Mouse (Mus musculus) lung, embryonic 14.5 days (tissue): ENCODE results near the gene Rhbdf1. TPM values are rescaled to one million over a fixed set of nuclear protein-coding genes. Genes with fewer than 3 reads are reported as not detected.
A peak's percentile ranks its signal among the peaks of the same experiment; 100 is the strongest.

ENCODE experiments used
- ATAC-seq: fragments of 200-750 bp; cut with Nextera tagmentation; 2 replicates; pipeline ENCODE4 v1.8.0; 2017; ENCODE audit warnings: mild to moderate bottlenecking, moderate TSS enrichment, moderate library complexity; ENCODE audit not compliant: insufficient read depth
- DNase-seq: peaks from one replicate; pipeline ENCODE4 v3.0.0-alpha.2; 2015
- H3K27ac ChIP-seq: fragments of 300-500 bp; sonication (generic); 2 replicates; pipeline ENCODE4 v1.5.1; 2014; ENCODE audit warnings: low read depth, mild to moderate bottlenecking, moderate library complexity
- H3K27me3 ChIP-seq: fragments of 300-500 bp; sonication (generic); 2 replicates; pipeline ENCODE4 v1.6.1; 2014; ENCODE audit warnings: low read length, control low read depth; ENCODE audit not compliant: insufficient read depth
- H3K36me3 ChIP-seq: fragments of 300-500 bp; sonication (generic); 2 replicates; pipeline ENCODE4 v1.6.1; 2014; ENCODE audit warnings: control low read depth; ENCODE audit not compliant: insufficient read depth
- H3K4me1 ChIP-seq: fragments of 300-500 bp; sonication (generic); 2 replicates; pipeline ENCODE4 v1.6.1; 2014; ENCODE audit warnings: antibody characterized with exemption, control low read depth; ENCODE audit not compliant: insufficient read depth
- H3K4me2 ChIP-seq: fragments of 300-500 bp; sonication (generic); 2 replicates; pipeline ENCODE4 v1.6.1; 2014; ENCODE audit warnings: mild to moderate bottlenecking
- H3K4me3 ChIP-seq: fragments of 300-500 bp; sonication (generic); 2 replicates; pipeline ENCODE4 v1.5.1; 2014; ENCODE audit warnings: low read depth, low read length
- H3K9ac ChIP-seq: fragments of 300-500 bp; sonication (generic); 2 replicates; pipeline ENCODE4 v1.6.1; 2014
- H3K9me3 ChIP-seq: fragments of 300-500 bp; sonication (generic); 2 replicates; pipeline ENCODE4 v1.6.1; 2016; ENCODE audit warnings: low read depth, low read length, control low read depth
- CTCF ChIP-seq: IDR thresholded peaks from 2 replicates; pipeline ENCODE4 v1.5.1; 2016; ENCODE audit warnings: antibody characterized with exemption, low read depth
- WGBS: fragments of 180-500 bp; shearing (Covaris S2); extraction: QIAGEN DNeasy Blood & Tissue Kit; methylation state at CpG from one replicate; pipeline ENCODE4 v1.1.7; 2014; 5-methylcytosine and 5-hydroxymethylcytosine counted together
- polyA plus RNA-seq: library from polyadenylated mRNA; unstranded; fragments of >200 nt; fragmentation: Nextera tagmentation; extraction: Ambion mirVana; gene quantifications from 2 replicates; pipeline ENCODE4 v1.2.1, GENCODE M21; 2014

The Rhbdf1 gene
- polyA plus RNA-seq, 1 experiment from 2014 or later: 63.9 TPM

DNA sequence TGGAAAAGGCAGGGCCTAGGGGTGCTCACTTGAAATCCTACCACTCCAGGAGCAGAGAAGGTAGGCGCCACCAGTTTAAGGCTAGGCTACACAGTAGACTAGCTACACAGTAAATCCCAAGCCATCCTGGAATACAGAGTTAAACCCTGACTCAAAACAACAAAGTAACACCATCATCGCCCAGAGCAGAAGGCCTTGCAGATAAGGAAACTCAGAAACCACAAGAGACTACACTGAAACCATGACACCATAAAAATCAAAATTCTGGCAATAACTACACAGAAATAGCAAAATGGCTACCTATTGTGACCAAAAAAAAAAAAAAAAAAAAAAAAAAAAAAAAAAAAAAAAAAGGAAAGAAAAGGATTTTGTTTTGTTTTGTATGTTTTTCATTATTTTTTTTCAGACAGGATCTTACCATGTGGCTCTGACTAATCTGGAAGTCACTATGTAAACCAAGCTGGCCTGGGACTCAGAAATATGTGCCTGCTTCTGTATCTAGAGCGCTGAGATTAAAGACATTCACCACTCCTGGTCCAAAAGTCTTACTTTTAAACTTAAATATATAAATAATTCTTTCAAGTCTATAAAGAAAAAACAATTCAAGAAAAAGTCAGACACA, 43.1 kb upstream of the Rhbdf1 start:
- Histone ChIP-seq H3K27me3 (no peaks in the 10 kb centered on the region), H3K9ac (no peak overlapping the region), H3K36me3 (peaks cover 21% of the 10 kb centered on the region), H3K4me3 (no peak overlapping the region), H3K27ac (no peak overlapping the region; the same call in 1 of the 2 replicates), H3K4me1 (no peaks in the 10 kb centered on the region), H3K4me2 (no peak overlapping the region), H3K9me3 (no peaks in the 10 kb centered on the region)
- DNase-seq (no peak), ATAC-seq (no peak)
- TF ChIP-seq CTCF: no peak
- 89% methylated on average over 3 of the region's 3 CpGs for WGBS

DNA sequence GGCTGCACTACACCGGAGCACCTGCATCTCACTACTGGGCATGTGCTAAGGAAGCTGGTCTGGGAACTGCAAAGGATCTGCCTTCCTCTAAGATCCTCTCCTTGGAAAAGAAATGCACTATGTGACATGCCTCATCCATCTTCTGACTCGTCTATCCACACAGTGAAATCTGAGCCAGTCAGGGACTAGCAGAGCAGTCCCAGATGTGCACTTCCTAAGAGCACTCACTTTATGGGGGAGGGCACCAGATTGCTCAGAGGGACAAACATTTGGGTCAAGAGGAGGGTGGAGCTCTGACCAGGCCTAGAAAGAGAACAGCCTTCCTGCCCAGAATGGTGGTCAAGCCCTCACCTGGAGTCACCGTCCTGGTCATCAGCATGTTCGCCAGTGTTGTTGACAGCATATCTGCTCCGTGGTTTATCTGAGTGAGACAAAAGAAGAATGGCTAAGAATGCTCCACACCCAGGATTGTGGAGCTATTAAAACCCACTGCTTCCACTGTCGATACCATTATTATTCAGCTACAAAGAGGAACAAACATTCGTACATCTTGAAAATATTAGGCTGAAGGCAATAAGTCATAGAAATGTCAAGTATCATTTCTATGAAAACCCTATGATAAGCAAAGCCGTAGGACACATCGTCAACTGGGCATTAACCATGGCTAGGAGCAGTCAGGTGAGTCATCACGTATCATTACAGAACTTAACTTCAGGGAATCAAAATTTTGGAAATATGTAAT, 40.7 kb upstream of the Rhbdf1 start:
- H3K36me3 ChIP-seq: peaks cover 24% of the 10 kb centered on the region
- no peak overlapping the region for H3K9ac ChIP-seq
- H3K27me3 ChIP-seq: no peaks in the 10 kb centered on the region
- no peaks in the 10 kb centered on the region for H3K9me3 ChIP-seq
- whole genome bisulfite sequencing: 58% methylated on average over 10 of the region's 10 CpGs
- H3K4me3 ChIP-seq: no peak overlapping the region
- H3K4me2 ChIP-seq: no peak overlapping the region
- no peak for TF ChIP-seq CTCF
- ATAC-seq: no peak
- H3K27ac ChIP-seq: no peak overlapping the region
- no peaks in the 10 kb centered on the region for H3K4me1 ChIP-seq
- DNase-seq: no peak

DNA sequence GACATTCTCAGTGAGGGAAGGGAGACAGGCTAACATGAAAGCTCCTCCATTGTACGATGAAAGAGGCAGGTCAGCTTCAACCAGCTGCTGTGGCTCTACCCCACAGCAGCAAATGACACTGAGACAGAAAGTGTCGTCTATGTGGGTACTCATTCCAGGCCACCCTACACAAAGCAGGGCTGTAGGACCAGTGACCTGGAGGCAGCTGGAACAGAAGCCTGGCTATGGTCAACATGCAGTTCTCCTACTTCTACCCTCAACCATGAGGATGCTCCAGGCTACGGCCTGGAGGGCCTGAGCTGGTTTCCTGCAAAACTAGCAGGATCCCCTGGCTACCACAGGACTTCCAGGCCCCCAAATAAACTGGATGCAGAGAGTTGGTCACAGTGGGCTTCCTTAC, 34.5 kb upstream of the Rhbdf1 start:
- Histone ChIP-seq H3K4me2 (no peak overlapping the region), H3K27me3 (no peaks in the 10 kb centered on the region), H3K4me1 (no peaks in the 10 kb centered on the region), H3K9ac (no peak overlapping the region), H3K36me3 (peaks cover 43% of the 10 kb centered on the region), H3K4me3 (no peak overlapping the region), H3K9me3 (no peaks in the 10 kb centered on the region), H3K27ac (peak overlapping the region; percentile 51)
- no peak for TF ChIP-seq CTCF
- WGBS: 82% methylated on average over 3 of the region's 3 CpGs
- DNase-seq: no peak
- ATAC-seq: no peak

- WGBS: 89% methylated on average over 1 of the region's 1 CpGs
- DNase-seq (no peak), ATAC-seq (no peak; the same call in 1 of the 2 replicates)
- H3K27me3 ChIP-seq: no peaks in the 10 kb centered on the region
- TF ChIP-seq CTCF: no peak
- H3K36me3 ChIP-seq: peaks cover 41% of the 10 kb centered on the region
- H3K4me1 ChIP-seq: no peaks in the 10 kb centered on the region
- H3K9me3 ChIP-seq: no peaks in the 10 kb centered on the region
- H3K27ac ChIP-seq: peak overlapping the region; percentile 51; the same call in 1 of the 2 replicates
- H3K9ac ChIP-seq: no peak overlapping the region
- H3K4me3 ChIP-seq: no peak overlapping the region
- no peak overlapping the region for H3K4me2 ChIP-seq
Observed at GRCm38 (mm10) chr11:32256146-32256545, 34.0 kb upstream of the Rhbdf1 start.

DNA sequence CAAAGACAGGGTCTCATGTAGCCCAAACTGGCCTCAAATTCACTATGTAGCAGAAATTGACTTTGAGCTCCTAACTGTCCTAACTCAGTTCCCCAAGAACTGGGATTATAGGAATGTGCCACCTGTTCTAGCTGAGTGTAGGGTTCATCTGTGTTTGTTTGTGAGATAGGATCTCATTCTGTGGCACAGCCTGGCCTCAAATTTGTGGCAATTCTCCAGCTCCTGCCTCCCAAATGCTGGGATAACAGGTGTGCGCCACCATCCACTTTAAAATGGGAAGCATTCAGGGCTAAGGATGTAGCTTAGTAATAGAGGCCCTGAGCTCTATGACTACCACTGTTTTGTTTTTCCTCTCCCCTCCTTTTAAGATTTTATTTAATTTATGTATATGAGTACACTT, 31.0 kb upstream of the Rhbdf1 start:
- ATAC-seq (no peak), DNase-seq (no peak)
- WGBS: 96% methylated on average over 1 of the region's 1 CpGs
- Histone ChIP-seq H3K9ac (no peak overlapping the region), H3K4me2 (no peak overlapping the region), H3K9me3 (no peaks in the 10 kb centered on the region), H3K27ac (no peak overlapping the region), H3K27me3 (no peaks in the 10 kb centered on the region), H3K4me1 (no peaks in the 10 kb centered on the region), H3K4me3 (no peak overlapping the region), H3K36me3 (peaks cover 49% of the 10 kb centered on the region)
- TF ChIP-seq CTCF: no peak

- Histone ChIP-seq H3K36me3 (peaks cover 65% of the 10 kb centered on the region), H3K9me3 (no peaks in the 10 kb centered on the region), H3K27me3 (no peaks in the 10 kb centered on the region), H3K9ac (no peak overlapping the region), H3K4me3 (no peak overlapping the region), H3K27ac (no peak overlapping the region), H3K4me2 (no peak overlapping the region), H3K4me1 (no peaks in the 10 kb centered on the region)
- DNase-seq (no peak), ATAC-seq (peak; percentile 58)
- WGBS: 80% methylated on average over 8 of the region's 8 CpGs
- no peak for TF ChIP-seq CTCF
Observed at GRCm38 (mm10) chr11:32250880-32251763, 29.0 kb upstream of the Rhbdf1 start.

GRCm38 (mm10) chr11:32248350-32248749, 26.2 kb upstream of the Rhbdf1 start:
- H3K9me3 ChIP-seq: no peaks in the 10 kb centered on the region
- WGBS: 75% methylated on average over 3 of the region's 3 CpGs
- H3K4me3 ChIP-seq: no peak overlapping the region
- H3K4me1 ChIP-seq: no peaks in the 10 kb centered on the region
- no peak for ATAC-seq
- H3K27me3 ChIP-seq: no peaks in the 10 kb centered on the region
- H3K27ac ChIP-seq: no peak overlapping the region
- no peak for TF ChIP-seq CTCF
- peaks cover 76% of the 10 kb centered on the region for H3K36me3 ChIP-seq
- DNase-seq: no peak
- H3K4me2 ChIP-seq: no peak overlapping the region
- no peak overlapping the region for H3K9ac ChIP-seq
